Mouse (Mus musculus): Measurements from ENCODE around the gene Cnbp. TPM values are rescaled to one million over a fixed set of nuclear protein-coding genes. Genes with fewer than 3 reads are reported as not detected.
A peak's percentile ranks its signal among the peaks of the same experiment; 100 is the strongest.

Gene Cnbp
- polyA plus RNA-seq, 1 experiment from 2014 or later = 1,146 TPM

- Histone ChIP-seq H3K9ac (replicated peaks; ENCODE audit: low read depth, low read length) (no peak overlapping the region), H3K27me3 (ENCODE audit: control insufficient read depth, insufficient read depth, low read length) (no peaks in the 10 kb centered on the region), H3K4me2 (replicated peaks; ENCODE audit: low read depth, low read length) (no peak overlapping the region), H3K4me1 (ENCODE audit: control insufficient read depth, insufficient read depth, low read length) (peaks cover 17% of the 10 kb centered on the region), H3K9me3 (ENCODE audit: control insufficient read depth, low read depth, low read length) (no peaks in the 10 kb centered on the region), H3K4me3 (ENCODE audit: low read depth, low read length) (no peak overlapping the region), H3K36me3 (ENCODE audit: control insufficient read depth, insufficient read depth, low read length) (peaks cover 46% of the 10 kb centered on the region), H3K27ac (ENCODE audit: low read length) (no peak overlapping the region)
- 93% methylated on average over 13 of the region's 13 CpGs for WGBS
- ATAC-seq (ENCODE audit: insufficient number of reproducible peaks, insufficient read depth, low FRiP score, low read depth) = no peak
These were observed 5.7 kb downstream of the Cnbp start for GRCm38 (mm10) chr6:87845031-87845695.

- peaks cover 7% of the 10 kb centered on the region; the same call in 1 of the 2 replicates for H3K4me1 ChIP-seq (ENCODE audit: control insufficient read depth, insufficient read depth, low read length)
- H3K27ac ChIP-seq (ENCODE audit: low read length) = no peak overlapping the region
- H3K27me3 ChIP-seq (ENCODE audit: control insufficient read depth, insufficient read depth, low read length) = no peaks in the 10 kb centered on the region
- WGBS = 22% methylated on average over 1 of the region's 1 CpGs
- peaks cover 37% of the 10 kb centered on the region for H3K36me3 ChIP-seq (ENCODE audit: control insufficient read depth, insufficient read depth, low read length)
- no peak overlapping the region for H3K4me3 ChIP-seq (ENCODE audit: low read depth, low read length)
- H3K9me3 ChIP-seq (ENCODE audit: control insufficient read depth, low read depth, low read length) = no peaks in the 10 kb centered on the region
- no peak overlapping the region for H3K4me2 ChIP-seq (replicated peaks; ENCODE audit: low read depth, low read length)
- ATAC-seq (ENCODE audit: insufficient number of reproducible peaks, insufficient read depth, low FRiP score, low read depth) = no peak
- H3K9ac ChIP-seq (replicated peaks; ENCODE audit: low read depth, low read length) = no peak overlapping the region
These were observed 8.7 kb downstream of the Cnbp start for GRCm38 (mm10) chr6:87842254-87842653.

DNA sequence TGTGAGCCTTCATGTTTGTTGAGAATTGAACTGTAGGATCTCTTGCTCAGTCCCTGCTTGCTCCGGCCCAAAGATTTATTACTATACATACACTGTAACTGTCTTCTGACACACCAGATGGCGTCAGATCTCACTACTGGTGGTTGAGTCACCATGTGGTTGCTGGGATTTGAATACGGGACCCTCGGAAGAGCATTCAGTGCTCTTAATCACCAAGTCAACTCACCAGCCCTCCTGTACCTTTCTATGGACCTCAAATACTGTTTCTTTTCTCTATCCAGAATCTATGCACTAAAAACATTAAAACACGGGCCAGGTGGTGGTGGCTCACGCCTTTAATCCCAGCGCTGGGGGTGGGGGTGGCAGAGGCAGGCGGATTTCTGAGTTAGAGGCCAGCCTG, 9.3 kb downstream of the Cnbp start:
- no peak overlapping the region for H3K9ac ChIP-seq (replicated peaks; ENCODE audit: low read depth, low read length)
- H3K4me3 ChIP-seq (ENCODE audit: low read depth, low read length) = no peak overlapping the region
- peaks cover 37% of the 10 kb centered on the region for H3K36me3 ChIP-seq (ENCODE audit: control insufficient read depth, insufficient read depth, low read length)
- no peaks in the 10 kb centered on the region for H3K27me3 ChIP-seq (ENCODE audit: control insufficient read depth, insufficient read depth, low read length)
- peaks cover 5% of the 10 kb centered on the region; the same call in 1 of the 2 replicates for H3K4me1 ChIP-seq (ENCODE audit: control insufficient read depth, insufficient read depth, low read length)
- H3K9me3 ChIP-seq (ENCODE audit: control insufficient read depth, low read depth, low read length) = no peaks in the 10 kb centered on the region
- no peak for ATAC-seq (ENCODE audit: insufficient number of reproducible peaks, insufficient read depth, low FRiP score, low read depth)
- no peak overlapping the region for H3K27ac ChIP-seq (ENCODE audit: low read length)
- 81% methylated on average over 8 of the region's 8 CpGs for WGBS
- no peak overlapping the region for H3K4me2 ChIP-seq (replicated peaks; ENCODE audit: low read depth, low read length)

- Histone ChIP-seq H3K4me2 (replicated peaks; ENCODE audit: low read depth, low read length) (no peak overlapping the region), H3K27me3 (ENCODE audit: control insufficient read depth, insufficient read depth, low read length) (no peaks in the 10 kb centered on the region), H3K4me1 (ENCODE audit: control insufficient read depth, insufficient read depth, low read length) (peaks cover 5% of the 10 kb centered on the region; the same call in 1 of the 2 replicates), H3K27ac (ENCODE audit: low read length) (no peak overlapping the region), H3K9me3 (ENCODE audit: control insufficient read depth, low read depth, low read length) (no peaks in the 10 kb centered on the region), H3K4me3 (ENCODE audit: low read depth, low read length) (no peak overlapping the region), H3K36me3 (ENCODE audit: control insufficient read depth, insufficient read depth, low read length) (peaks cover 33% of the 10 kb centered on the region), H3K9ac (replicated peaks; ENCODE audit: low read depth, low read length) (no peak overlapping the region)
- ATAC-seq (ENCODE audit: insufficient number of reproducible peaks, insufficient read depth, low FRiP score, low read depth) = no peak
- 58% methylated on average over 11 of the region's 11 CpGs for WGBS
These were observed 11.0 kb downstream of the Cnbp start for GRCm38 (mm10) chr6:87839797-87840341.

GRCm38 (mm10) chr6:87838551-87839197, 12.2 kb downstream of the Cnbp start, which contains the start of gene Isy1:
TSS of gene Isy1 (minus strand) at chr6:87838798.
- peak within 1 kb of the TSS; percentile 61 for H3K4me3 ChIP-seq (ENCODE audit: low read depth, low read length)
- no peaks in the 10 kb centered on the region for H3K9me3 ChIP-seq (ENCODE audit: control insufficient read depth, low read depth, low read length)
- peak within 1 kb of the TSS; percentile 72 for H3K4me2 ChIP-seq (replicated peaks; ENCODE audit: low read depth, low read length)
- H3K4me1 ChIP-seq (ENCODE audit: control insufficient read depth, insufficient read depth, low read length) = peaks cover 5% of the 10 kb centered on the region; the same call in 1 of the 2 replicates
- H3K36me3 ChIP-seq (ENCODE audit: control insufficient read depth, insufficient read depth, low read length) = peaks cover 24% of the 10 kb centered on the region
- WGBS = under 1% methylated on average over 43 of the region's 46 CpGs
- peak within 1 kb of the TSS; percentile 93 for H3K27ac ChIP-seq (ENCODE audit: low read length)
- no peaks in the 10 kb centered on the region for H3K27me3 ChIP-seq (ENCODE audit: control insufficient read depth, insufficient read depth, low read length)
- peak; percentile 97 for ATAC-seq (ENCODE audit: insufficient number of reproducible peaks, insufficient read depth, low FRiP score, low read depth)
- peak within 1 kb of the TSS; percentile 89 for H3K9ac ChIP-seq (replicated peaks; ENCODE audit: low read depth, low read length)

- Histone ChIP-seq H3K9me3 (ENCODE audit: control insufficient read depth, low read depth, low read length) (no peaks in the 10 kb centered on the region), H3K4me2 (replicated peaks; ENCODE audit: low read depth, low read length) (no peak within 1 kb of the TSS), H3K27me3 (ENCODE audit: control insufficient read depth, insufficient read depth, low read length) (no peaks in the 10 kb centered on the region), H3K4me3 (ENCODE audit: low read depth, low read length) (no peak within 1 kb of the TSS), H3K27ac (ENCODE audit: low read length) (no peak within 1 kb of the TSS), H3K4me1 (ENCODE audit: control insufficient read depth, insufficient read depth, low read length) (peaks cover 5% of the 10 kb centered on the region; the same call in 1 of the 2 replicates), H3K36me3 (ENCODE audit: control insufficient read depth, insufficient read depth, low read length) (peaks cover 8% of the 10 kb centered on the region; the same call in 1 of the 2 replicates), H3K9ac (replicated peaks; ENCODE audit: low read depth, low read length) (no peak within 1 kb of the TSS)
- ATAC-seq (ENCODE audit: insufficient number of reproducible peaks, insufficient read depth, low FRiP score, low read depth) = no peak
- WGBS = 89% methylated on average over 7 of the region's 7 CpGs
These were observed 15.2 kb downstream of the Cnbp start, which contains the start of gene Gm45140 for GRCm38 (mm10) chr6:87835695-87836094. TSS of gene Gm45140 (minus strand) at chr6:87835795.

DNA sequence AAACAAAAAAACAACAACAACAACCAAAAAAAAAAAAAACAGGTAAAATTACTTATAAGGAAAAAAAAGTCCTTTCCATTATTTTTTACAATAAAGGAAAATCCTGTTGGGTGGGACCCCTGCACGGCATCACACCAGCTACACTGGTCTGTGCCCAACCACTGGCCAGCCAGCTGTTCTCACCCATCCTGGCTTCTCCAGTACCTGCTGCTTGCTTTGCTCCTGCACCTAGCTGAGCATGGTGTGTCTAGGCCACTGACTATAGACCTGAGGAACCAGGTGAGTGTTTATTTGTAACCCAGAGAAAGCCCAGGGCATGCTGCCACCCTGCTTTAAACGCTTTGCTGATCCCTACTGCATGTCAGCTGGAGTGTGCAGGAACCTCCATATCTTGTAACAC, 30.5 kb downstream of the Cnbp start:
- 92% methylated on average over 2 of the region's 2 CpGs for WGBS
- no peaks in the 10 kb centered on the region for H3K9me3 ChIP-seq (ENCODE audit: control insufficient read depth, low read depth, low read length)

DNA sequence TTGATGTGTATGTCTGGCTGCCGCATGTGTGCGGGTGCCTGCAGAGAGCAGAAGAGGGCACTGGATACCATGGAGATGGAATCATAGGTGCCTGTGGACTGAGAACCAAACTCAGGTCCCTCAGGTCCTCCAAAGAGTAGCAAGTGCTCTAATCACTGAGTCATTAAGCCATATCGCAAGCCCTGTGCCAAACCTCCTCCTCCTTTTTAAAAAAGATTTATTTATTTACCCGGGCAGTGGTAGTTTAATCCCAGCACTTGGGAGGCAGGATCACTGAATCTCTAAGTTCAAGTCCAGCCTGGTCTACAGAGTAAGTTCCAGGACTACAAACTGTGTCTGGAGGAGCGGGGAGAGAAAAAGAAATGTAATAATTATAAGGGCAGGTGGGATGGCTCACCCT, 36.4 kb downstream of the Cnbp start:
- Histone ChIP-seq H3K4me2 (replicated peaks; ENCODE audit: low read depth, low read length) (no peak overlapping the region), H3K36me3 (ENCODE audit: control insufficient read depth, insufficient read depth, low read length) (peaks cover 30% of the 10 kb centered on the region), H3K4me1 (ENCODE audit: control insufficient read depth, insufficient read depth, low read length) (peaks cover 4% of the 10 kb centered on the region; the same call in 1 of the 2 replicates), H3K9me3 (ENCODE audit: control insufficient read depth, low read depth, low read length) (no peaks in the 10 kb centered on the region), H3K27me3 (ENCODE audit: control insufficient read depth, insufficient read depth, low read length) (no peaks in the 10 kb centered on the region), H3K4me3 (ENCODE audit: low read depth, low read length) (no peak overlapping the region), H3K9ac (replicated peaks; ENCODE audit: low read depth, low read length) (no peak overlapping the region), H3K27ac (ENCODE audit: low read length) (no peak overlapping the region)
- ATAC-seq (ENCODE audit: insufficient number of reproducible peaks, insufficient read depth, low FRiP score, low read depth) = no peak
- WGBS = 90% methylated on average over 5 of the region's 5 CpGs

More for the DNA sequence above, 30.5 kb downstream of the Cnbp start:
- no peaks in the 10 kb centered on the region for H3K4me1 ChIP-seq (ENCODE audit: control insufficient read depth, insufficient read depth, low read length)
- H3K9ac ChIP-seq (replicated peaks; ENCODE audit: low read depth, low read length) = no peak overlapping the region
- ATAC-seq (ENCODE audit: insufficient number of reproducible peaks, insufficient read depth, low FRiP score, low read depth) = no peak
- peaks cover 67% of the 10 kb centered on the region for H3K36me3 ChIP-seq (ENCODE audit: control insufficient read depth, insufficient read depth, low read length)
- H3K27me3 ChIP-seq (ENCODE audit: control insufficient read depth, insufficient read depth, low read length) = no peaks in the 10 kb centered on the region
- no peak overlapping the region for H3K27ac ChIP-seq (ENCODE audit: low read length)
- no peak overlapping the region for H3K4me3 ChIP-seq (ENCODE audit: low read depth, low read length)
- no peak overlapping the region for H3K4me2 ChIP-seq (replicated peaks; ENCODE audit: low read depth, low read length)
